Mouse (Mus musculus): ENCODE measurements around the gene Timeless. TPM values are rescaled to one million over a fixed set of nuclear protein-coding genes. Genes with fewer than 3 reads are reported as not detected.

Gene Timeless
- polyA plus RNA-seq, 1 experiment from 2014 or later = 89.4 TPM

GRCm38 (mm10) chr10:128296370-128297090, 64.7 kb downstream of the Timeless start:
- Histone ChIP-seq H3K27me3 (ENCODE audit: low read depth, poor library complexity, severe bottlenecking) (no peaks in the 10 kb centered on the region), H3K4me3 (no peak overlapping the region), H3K9me3 (replicated peaks) (no peaks in the 10 kb centered on the region), H3K4me1 (no peaks in the 10 kb centered on the region), H3K36me3 (peaks cover 14% of the 10 kb centered on the region), H3K27ac (replicated peaks) (no peak overlapping the region)
- DNase-seq (ENCODE audit: low spot score) = no peak
- 85% methylated on average over 13 of the region's 13 CpGs for WGBS

GRCm38 (mm10) chr10:128297221-128297620, 65.4 kb downstream of the Timeless start:
- DNase-seq (ENCODE audit: low spot score) = no peak
- 88% methylated on average over 4 of the region's 4 CpGs for WGBS

DNA sequence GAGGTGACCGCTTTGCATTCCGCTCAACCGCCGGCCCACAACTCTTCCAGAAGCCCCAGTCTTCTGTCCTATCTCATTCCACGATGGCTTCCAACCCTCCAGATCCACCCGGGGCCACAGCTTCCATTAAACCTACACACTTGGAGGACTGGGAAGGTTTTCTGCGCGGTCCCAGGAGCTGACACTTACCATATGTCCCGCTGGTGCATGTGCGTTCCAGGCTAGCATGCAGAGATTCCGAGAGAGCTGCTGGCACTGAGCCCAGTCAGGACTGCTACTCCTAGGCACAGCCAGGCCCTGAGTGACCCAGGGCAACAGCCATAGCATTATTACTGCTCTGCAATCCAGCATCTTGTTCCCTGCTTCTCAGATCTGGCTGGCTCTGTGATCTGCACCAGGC, 65.8 kb downstream of the Timeless start:
- H3K4me3 ChIP-seq = no peak overlapping the region
- DNase-seq (ENCODE audit: low spot score) = no peak
- H3K27me3 ChIP-seq (ENCODE audit: low read depth, poor library complexity, severe bottlenecking) = no peaks in the 10 kb centered on the region
- H3K27ac ChIP-seq (replicated peaks) = 0 out of 2 replicates have a peak overlapping the region, but pooled peaks have one; percentile 13
- peaks cover 4% of the 10 kb centered on the region for H3K36me3 ChIP-seq
- peaks cover 7% of the 10 kb centered on the region for H3K4me1 ChIP-seq
- WGBS = 90% methylated on average over 11 of the region's 11 CpGs
- H3K9me3 ChIP-seq (replicated peaks) = no peaks in the 10 kb centered on the region

More at GRCm38 (mm10) chr10:128297221-128297620, 65.4 kb downstream of the Timeless start:
- Histone ChIP-seq H3K27ac (replicated peaks) (no peak overlapping the region), H3K36me3 (peaks cover 8% of the 10 kb centered on the region), H3K4me1 (peaks cover 3% of the 10 kb centered on the region), H3K9me3 (replicated peaks) (no peaks in the 10 kb centered on the region), H3K4me3 (no peak overlapping the region), H3K27me3 (ENCODE audit: low read depth, poor library complexity, severe bottlenecking) (no peaks in the 10 kb centered on the region)

DNA sequence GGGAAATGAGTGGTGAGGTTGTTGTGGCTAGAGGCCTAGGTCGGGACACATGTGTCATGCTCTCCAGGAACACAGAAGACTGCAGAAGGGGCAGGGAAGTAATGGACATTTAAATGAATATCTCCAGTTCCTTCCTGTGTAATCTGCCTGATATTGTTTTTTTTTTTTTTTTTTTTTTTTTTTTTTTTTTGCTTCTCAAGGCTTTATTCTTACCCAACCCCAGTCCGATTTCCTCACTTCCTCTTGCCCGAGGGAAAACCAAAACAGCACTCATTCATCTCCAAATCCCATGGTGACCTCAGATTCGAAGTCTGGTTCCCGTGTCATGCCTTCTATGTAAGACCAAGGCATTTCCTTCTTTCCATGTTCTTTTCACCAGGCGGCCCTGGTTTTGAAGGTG, 66.4 kb downstream of the Timeless start:
- Histone ChIP-seq H3K9me3 (replicated peaks) (no peaks in the 10 kb centered on the region), H3K27me3 (ENCODE audit: low read depth, poor library complexity, severe bottlenecking) (no peaks in the 10 kb centered on the region)
- 82% methylated on average over 6 of the region's 6 CpGs for WGBS

DNA sequence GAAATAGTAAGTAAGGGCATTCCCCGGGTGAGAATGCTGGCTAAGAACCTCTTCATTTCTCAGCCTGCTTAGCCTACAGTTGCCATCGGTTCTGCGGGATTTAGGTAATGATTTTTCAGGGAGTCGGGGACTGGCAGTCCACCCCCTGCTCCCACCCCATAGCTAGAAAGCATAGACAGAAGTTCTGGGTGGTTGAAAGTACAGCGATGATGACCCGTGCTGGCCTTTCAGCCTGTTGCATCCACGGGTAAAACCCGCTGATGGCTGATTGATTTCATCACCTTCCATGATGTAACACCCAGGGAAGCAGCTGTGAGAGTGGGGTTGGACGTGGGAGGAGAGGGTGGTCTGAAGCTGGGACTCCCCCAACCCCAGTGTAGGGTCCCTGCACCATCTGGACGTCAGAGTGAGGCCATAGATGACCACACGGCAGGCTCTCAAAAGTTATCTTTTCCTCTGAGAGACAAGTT, 66.9 kb downstream of the Timeless start, which contains the start of gene Il23a:
Gene Il23a (minus strand): TSS at position 51 of the 470 bp plus-strand sequence.
- Histone ChIP-seq H3K27ac (replicated peaks) (0 out of 2 replicates have a peak within 1 kb of the TSS, but pooled peaks have one; percentile 13), H3K27me3 (ENCODE audit: low read depth, poor library complexity, severe bottlenecking) (no peaks in the 10 kb centered on the region), H3K36me3 (no peaks in the 10 kb centered on the region), H3K4me1 (peaks cover 10% of the 10 kb centered on the region), H3K4me3 (no peak within 1 kb of the TSS), H3K9me3 (replicated peaks) (no peaks in the 10 kb centered on the region)
- 84% methylated on average over 11 of the region's 11 CpGs for WGBS
- no peak for DNase-seq (ENCODE audit: low spot score)

More for the DNA sequence above, 66.4 kb downstream of the Timeless start:
- no peak overlapping the region for H3K27ac ChIP-seq (replicated peaks)
- no peaks in the 10 kb centered on the region; the same call in 1 of the 2 replicates for H3K36me3 ChIP-seq
- H3K4me1 ChIP-seq = peaks cover 7% of the 10 kb centered on the region
- no peak for DNase-seq (ENCODE audit: low spot score)
- H3K4me3 ChIP-seq = no peak overlapping the region

- no peaks in the 10 kb centered on the region for H3K9me3 ChIP-seq (replicated peaks)
- peaks cover 20% of the 10 kb centered on the region for H3K4me1 ChIP-seq
- no peak for DNase-seq (ENCODE audit: low spot score)
- H3K27me3 ChIP-seq (ENCODE audit: low read depth, poor library complexity, severe bottlenecking) = no peaks in the 10 kb centered on the region
- WGBS = 40% methylated on average over 3 of the region's 3 CpGs
- peaks cover 16% of the 10 kb centered on the region for H3K36me3 ChIP-seq
- peak overlapping the region; percentile 75 for H3K4me3 ChIP-seq
- H3K27ac ChIP-seq (replicated peaks) = peak overlapping the region; percentile 97
Observed at GRCm38 (mm10) chr10:128302357-128302756, 70.5 kb downstream of the Timeless start.

Other genes starting within 250 kb of the Timeless start
- not detected in 2 replicates for gene Hsd17b6, start 224.5 kb upstream of the Timeless start, polyA plus RNA-seq (2016; fragmentation: Nextera tagmentation; extraction: Ambion mirVana)
- gene Prim1, start 216.9 kb upstream of the Timeless start, polyA plus RNA-seq (2016; fragmentation: Nextera tagmentation; extraction: Ambion mirVana) = 105 and 114 TPM in 2 replicates
- gene Naca, start 196.5 kb upstream of the Timeless start, polyA plus RNA-seq (2016; fragmentation: Nextera tagmentation; extraction: Ambion mirVana) = 814 and 925 TPM in 2 replicates
- 669 and 729 TPM in 2 replicates for gene Ptges3, start 173.1 kb upstream of the Timeless start, polyA plus RNA-seq (2016; fragmentation: Nextera tagmentation; extraction: Ambion mirVana)
- gene Atp5b, start 148.8 kb upstream of the Timeless start, polyA plus RNA-seq (2016; fragmentation: Nextera tagmentation; extraction: Ambion mirVana) = 2,205 and 2,316 TPM in 2 replicates
- 14.3 and 16.7 TPM in 2 replicates for gene Baz2a, start 140.5 kb upstream of the Timeless start, polyA plus RNA-seq (2016; fragmentation: Nextera tagmentation; extraction: Ambion mirVana)
- 24.3 and 25.0 TPM in 2 replicates for gene Rbms2, start 51.8 kb upstream of the Timeless start, polyA plus RNA-seq (2016; fragmentation: Nextera tagmentation; extraction: Ambion mirVana)
- gene Gls2, start 37.6 kb upstream of the Timeless start, polyA plus RNA-seq (2016; fragmentation: Nextera tagmentation; extraction: Ambion mirVana) = 0.96 and 1.5 TPM in 2 replicates
- 28.3 and 32.7 TPM in 2 replicates for gene Spryd4, start 20.3 kb upstream of the Timeless start, polyA plus RNA-seq (2016; fragmentation: Nextera tagmentation; extraction: Ambion mirVana)
- 0.21 TPM in 1 of 2 replicates, not detected in the other for gene Mip, start 6.2 kb upstream of the Timeless start, polyA plus RNA-seq (2016; fragmentation: Nextera tagmentation; extraction: Ambion mirVana)
- 0.73 and 0.77 TPM in 2 replicates for gene Apon, start 22.0 kb downstream of the Timeless start, polyA plus RNA-seq (2016; fragmentation: Nextera tagmentation; extraction: Ambion mirVana)
- not detected in 2 replicates for gene Apof, start 36.6 kb downstream of the Timeless start, polyA plus RNA-seq (2016; fragmentation: Nextera tagmentation; extraction: Ambion mirVana)
- 12.6 and 16.1 TPM in 2 replicates for gene Stat2, start 38.5 kb downstream of the Timeless start, polyA plus RNA-seq (2016; fragmentation: Nextera tagmentation; extraction: Ambion mirVana)
- gene Il23a, start 66.7 kb downstream of the Timeless start, polyA plus RNA-seq (2016; fragmentation: Nextera tagmentation; extraction: Ambion mirVana) = not detected in 2 replicates
- gene Pan2, start 71.3 kb downstream of the Timeless start, polyA plus RNA-seq (2016; fragmentation: Nextera tagmentation; extraction: Ambion mirVana) = 43.3 and 50.2 TPM in 2 replicates
- gene Cnpy2, start 90.4 kb downstream of the Timeless start, polyA plus RNA-seq (2016; fragmentation: Nextera tagmentation; extraction: Ambion mirVana) = 245 and 259 TPM in 2 replicates
- 237 and 248 TPM in 2 replicates for gene Cs, start 105.7 kb downstream of the Timeless start, polyA plus RNA-seq (2016; fragmentation: Nextera tagmentation; extraction: Ambion mirVana)
- 13.2 and 18.8 TPM in 2 replicates for gene Coq10a, start 136.9 kb downstream of the Timeless start, polyA plus RNA-seq (2016; fragmentation: Nextera tagmentation; extraction: Ambion mirVana)
- 9.0 and 9.2 TPM in 2 replicates for gene Ankrd52, start 145.1 kb downstream of the Timeless start, polyA plus RNA-seq (2016; fragmentation: Nextera tagmentation; extraction: Ambion mirVana)
- 0.06 and 0.19 TPM in 2 replicates for gene Slc39a5, start 169.2 kb downstream of the Timeless start, polyA plus RNA-seq (2016; fragmentation: Nextera tagmentation; extraction: Ambion mirVana)
- 149 and 151 TPM in 2 replicates for gene Nabp2, start 179.4 kb downstream of the Timeless start, polyA plus RNA-seq (2016; fragmentation: Nextera tagmentation; extraction: Ambion mirVana)
- 42.0 and 49.2 TPM in 2 replicates for gene Rnf41, start 179.6 kb downstream of the Timeless start, polyA plus RNA-seq (2016; fragmentation: Nextera tagmentation; extraction: Ambion mirVana)
- gene Smarcc2, start 227.2 kb downstream of the Timeless start, polyA plus RNA-seq (2016; fragmentation: Nextera tagmentation; extraction: Ambion mirVana) = 75.2 and 110 TPM in 2 replicates